In genomic region chr15:6059361-6059760, GRCm38 (mm10) we compare ENCODE assay signal across 25 mouse cellular contexts.
A peak's percentile ranks its signal among the peaks of the same experiment; 100 is the strongest.
DNase-seq lines count a peak whose midpoint lies in the region; ATAC-seq and TF ChIP-seq lines count a peak whose summit lies in the region.
"Had no signal": no experiment of that assay in that cellular context is flagged by ENCODE, and none has a peak within 500 bp of the region (broad histone marks: within the 10 kb centered on the region; RNA-seq: fewer than 3 reads in every experiment).

No protein-coding gene starts in this region.

- H3K4me1 ChIP-seq in heart, embryonic 13.5 days: peaks cover 9% of the 10 kb centered on the region
- peaks cover 37% of the 10 kb centered on the region for H3K4me1 ChIP-seq in liver, embryonic 13.5 days (replicated peaks)
- no peaks in the 10 kb centered on the region for H3K4me1 ChIP-seq in midbrain, embryonic 15.5 days
- H3K4me1 ChIP-seq: heart, embryonic 10.5 days; hindbrain, embryonic 10.5 days; midbrain, embryonic 10.5 days had no signal

- H3ac ChIP-seq in myocyte (ENCODE audit: control insufficient read depth, insufficient read length): no peak overlapping the region

- ATAC-seq in heart, embryonic 13.5 days (ENCODE audit: extremely low read depth, insufficient number of reproducible peaks, low FRiP score, low TSS enrichment): no peak
- ATAC-seq in erythroblast, adult 5-6 weeks (replicated peaks; ENCODE audit: low FRiP score, poor library complexity, severe bottlenecking): peak; percentile 45
- ATAC-seq in liver, embryonic 13.5 days (ENCODE audit: low read depth): peak; percentile 48; the same call in 1 of the 2 replicates
- ATAC-seq in midbrain, embryonic 15.5 days (replicated peaks): no peak
- ATAC-seq: forebrain, embryonic 14.5 days; hindbrain, embryonic 16.5 days; midbrain, embryonic 16.5 days had no signal

- TF ChIP-seq POLR2A in myocyte (IDR thresholded peaks at IDR 0.05; ENCODE audit: insufficient read length, low read depth): no peak

- WGBS in heart, embryonic 13.5 days: 67% methylated on average over 2 of the region's 2 CpGs
- WGBS in liver, embryonic 13.5 days (ENCODE audit: insufficient replicate concordance): 46% methylated on average over 2 of the region's 2 CpGs
- WGBS in midbrain, embryonic 15.5 days: 88% methylated on average over 2 of the region's 2 CpGs

- no peak overlapping the region for H3K4me2 ChIP-seq in heart, embryonic 13.5 days
- H3K4me2 ChIP-seq in liver, embryonic 13.5 days: 0 out of 2 replicates have a peak overlapping the region, but pooled peaks have one; percentile 25
- peak overlapping the region; percentile 55 for H3K4me2 ChIP-seq in myocyte (ENCODE audit: low read depth)
- H3K4me2 ChIP-seq in midbrain, embryonic 15.5 days: no peak overlapping the region
- H3K4me2 ChIP-seq: limb, embryonic 15.5 days; neural tube, embryonic 12.5 days had no signal

- no peak overlapping the region for H3K9ac ChIP-seq in heart, embryonic 13.5 days
- H3K9ac ChIP-seq in liver, embryonic 13.5 days: no peak overlapping the region
- H3K9ac ChIP-seq in midbrain, embryonic 15.5 days: no peak overlapping the region
- H3K9ac ChIP-seq: limb, embryonic 15.5 days; neural tube, embryonic 12.5 days had no signal

- H3K79me2 ChIP-seq in myocyte (ENCODE audit: control insufficient read depth, insufficient read depth): no peaks in the 10 kb centered on the region

- DNase-seq in heart, postnatal 14 days: no peak
- no peak for DNase-seq in liver, embryonic 13.5 days
- no peak for DNase-seq in layer of hippocampus, adult 11-12 months (ENCODE audit: low spot score)
- DNase-seq: cerebellum, adult 18-20 months; cerebellum, postnatal 10 days; gastrocnemius, postnatal 14 days; kidney, adult 2 months; kidney, postnatal 36 days; layer of hippocampus, postnatal 36 days; lung, postnatal 4 days; thymus, adult 2 months; thymus, postnatal 4 days had no signal

- intact Hi-C loops in heart, postnatal 14 days (cut with DNase I): no loop called here

- H3K9me3 ChIP-seq in heart, embryonic 13.5 days: no peaks in the 10 kb centered on the region
- H3K9me3 ChIP-seq in liver, embryonic 13.5 days (replicated peaks): no peaks in the 10 kb centered on the region
- no peaks in the 10 kb centered on the region for H3K9me3 ChIP-seq in midbrain, embryonic 15.5 days
- H3K9me3 ChIP-seq: heart, embryonic 10.5 days; hindbrain, embryonic 10.5 days; limb, embryonic 10.5 days; limb, embryonic 15.5 days; midbrain, embryonic 10.5 days; neural tube, embryonic 12.5 days had no signal

- H3K27me3 ChIP-seq in heart, embryonic 13.5 days (replicated peaks): no peaks in the 10 kb centered on the region
- H3K27me3 ChIP-seq in liver, embryonic 13.5 days: no peaks in the 10 kb centered on the region
- H3K27me3 ChIP-seq in myocyte (ENCODE audit: control insufficient read depth, insufficient read depth, insufficient read length): no peaks in the 10 kb centered on the region
- no peaks in the 10 kb centered on the region for H3K27me3 ChIP-seq in midbrain, embryonic 15.5 days (replicated peaks)
- H3K27me3 ChIP-seq: limb, embryonic 15.5 days; neural tube, embryonic 12.5 days had no signal

- no peak overlapping the region for H3K4me3 ChIP-seq in heart, embryonic 13.5 days
- no peak overlapping the region for H3K4me3 ChIP-seq in liver, embryonic 13.5 days (replicated peaks)
- no peak overlapping the region for H3K4me3 ChIP-seq in myocyte
- H3K4me3 ChIP-seq in midbrain, embryonic 15.5 days: no peak overlapping the region
- H3K4me3 ChIP-seq: heart, embryonic 10.5 days; hindbrain, embryonic 10.5 days; limb, embryonic 10.5 days; limb, embryonic 15.5 days; midbrain, embryonic 10.5 days; neural tube, embryonic 12.5 days had no signal

- H3K27ac ChIP-seq in heart, embryonic 13.5 days (replicated peaks): peak overlapping the region; percentile 53; the same call in 1 of the 2 replicates
- H3K27ac ChIP-seq in liver, embryonic 13.5 days: peak overlapping the region; percentile 82
- H3K27ac ChIP-seq in midbrain, embryonic 15.5 days: no peak overlapping the region
- H3K27ac ChIP-seq: heart, embryonic 10.5 days; hindbrain, embryonic 10.5 days; limb, embryonic 10.5 days; limb, embryonic 15.5 days; midbrain, embryonic 10.5 days; neural tube, embryonic 12.5 days had no signal

- H3K36me3 ChIP-seq in heart, embryonic 13.5 days: no peaks in the 10 kb centered on the region
- no peaks in the 10 kb centered on the region for H3K36me3 ChIP-seq in liver, embryonic 13.5 days
- no peaks in the 10 kb centered on the region for H3K36me3 ChIP-seq in myocyte (ENCODE audit: control insufficient read depth, insufficient read depth)
- no peaks in the 10 kb centered on the region for H3K36me3 ChIP-seq in midbrain, embryonic 15.5 days (replicated peaks)
- H3K36me3 ChIP-seq: heart, embryonic 10.5 days; hindbrain, embryonic 10.5 days; limb, embryonic 10.5 days; limb, embryonic 15.5 days; midbrain, embryonic 10.5 days; neural tube, embryonic 12.5 days had no signal

TF ChIP-seq in myocyte, 11 proteins besides CTCF, POLR2A, EP300 and RAD21:
- TF ChIP-seq POLR2AphosphoS2 (IDR thresholded peaks at IDR 0.05; ENCODE audit: insufficient read length, low read depth) (no peak), TCF12 (IDR thresholded peaks at IDR 0.05; ENCODE audit: insufficient read depth, poor library complexity, severe bottlenecking) (no peak), MYOG (IDR thresholded peaks at IDR 0.05; ENCODE audit: control insufficient read depth in 1 of 3, insufficient read depth in 1 of 3, insufficient read length in 2 of 3, low read depth in 2 of 3) (no peak), USF1 (IDR thresholded peaks at IDR 0.05; ENCODE audit: low read depth) (no peak), TCF3 (IDR thresholded peaks at IDR 0.05; ENCODE audit: insufficient read length, low read depth) (no peak), REST (IDR thresholded peaks at IDR 0.05; ENCODE audit: insufficient read depth, insufficient read length) (no peak), CEBPB (IDR thresholded peaks at IDR 0.05; ENCODE audit: insufficient read depth, poor library complexity, severe bottlenecking) (no peak), MAX (IDR thresholded peaks at IDR 0.05; ENCODE audit: low read depth) (no peak), MYOD1 (IDR thresholded peaks at IDR 0.05; ENCODE audit: control insufficient read depth in 1 of 3, insufficient read length in 2 of 3, low read depth in 2 of 3) (no peak), SRF (IDR thresholded peaks at IDR 0.05; ENCODE audit: control insufficient read depth, insufficient read length, low read depth) (no peak), E2F4 (IDR thresholded peaks at IDR 0.05; ENCODE audit: insufficient read depth) (no peak)

Comparison
In these comparisons a context has a peak if more than half of its experiments do, and no peak if none do; other contexts are left out.
1. ATAC-seq: peak in erythroblast, adult 5-6 weeks (single experiment) and liver, embryonic 13.5 days (single experiment); none in heart, embryonic 13.5 days (single experiment) and midbrain, embryonic 15.5 days (single experiment).
2. H3K4me2 ChIP-seq: peak in liver, embryonic 13.5 days (single experiment) and myocyte (single experiment); none in heart, embryonic 13.5 days (single experiment) and midbrain, embryonic 15.5 days (single experiment).